Mouse (Mus musculus) thymus, adult 2 months (tissue): ENCODE measurements at regions not wholly inside any gene's neighbourhood (a gene's known extent, or its start where the extent isn't known, plus 50 kb on each side); places are given as distances from the start of the nearest gene placed in this dataset.

ENCODE experiments used
- CTCF ChIP-seq: fragments of 200-500 bp; IDR thresholded peaks from 2 replicates; pipeline ENCODE4 v1.5.1; 2012; ENCODE audit warnings: mild to moderate bottlenecking, control low read depth, low read length, moderate library complexity, borderline replicate concordance; ENCODE audit not compliant: control insufficient read depth, poor library complexity, insufficient read depth; ENCODE audit errors: extremely low read depth
- POLR2A ChIP-seq: fragments of 200-500 bp; IDR thresholded peaks from 2 replicates; pipeline ENCODE4 v1.6.1; 2012; ENCODE audit warnings: mild to moderate bottlenecking, low read length, control low read depth, moderate library complexity; ENCODE audit not compliant: control insufficient read depth, poor library complexity, insufficient read depth; ENCODE audit errors: extremely low read depth

DNA sequence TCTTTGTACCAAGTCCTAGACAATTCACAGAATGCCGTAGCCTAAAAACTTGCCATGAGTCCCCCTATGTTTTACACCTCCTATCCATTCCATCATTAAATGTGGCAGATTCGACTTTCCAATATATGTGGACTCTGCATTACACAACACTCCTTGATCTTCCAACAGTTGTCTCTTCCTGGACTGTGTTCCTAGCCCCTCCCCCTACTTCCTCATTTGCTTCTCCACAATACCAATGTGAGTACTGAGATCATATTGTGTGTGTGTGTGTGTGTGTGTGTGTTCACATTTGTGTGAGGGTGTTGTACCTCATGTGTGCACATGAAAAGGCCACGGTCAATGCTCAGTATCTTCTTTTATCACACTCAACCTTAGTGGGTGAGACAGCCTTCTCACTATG is 144.5 kb upstream of the Klf6 start:
- no peak for TF ChIP-seq CTCF
- no peak for TF ChIP-seq POLR2A
